Mouse (Mus musculus): ENCODE data around the gene Nxn. TPM values are rescaled to one million over a fixed set of nuclear protein-coding genes. Genes with fewer than 3 reads are reported as not detected.

The Nxn gene
- total RNA-seq, 1 experiment from 2014 or later = 20.0 TPM

DNA sequence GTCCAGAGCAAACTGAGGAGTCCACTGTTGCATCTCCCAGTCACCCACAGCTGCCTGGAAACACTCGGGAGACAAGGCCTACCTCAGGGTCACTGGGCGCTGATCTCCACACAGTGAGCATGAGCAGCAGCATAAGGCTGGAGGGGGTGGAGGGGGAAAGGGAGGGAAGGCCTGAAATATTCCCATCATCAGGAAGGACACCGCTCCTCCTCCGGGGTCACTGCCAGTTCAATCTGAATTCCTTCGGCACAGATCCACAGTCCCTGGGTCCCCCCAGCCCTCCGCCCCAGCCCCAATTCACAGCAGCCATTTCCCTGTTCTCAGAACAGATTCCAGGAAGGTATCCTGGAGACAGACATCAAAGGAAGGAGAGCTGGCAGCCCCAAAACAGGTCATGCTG, 35.8 kb downstream of the Nxn start:
- DNase-seq = peak; percentile 64

DNA sequence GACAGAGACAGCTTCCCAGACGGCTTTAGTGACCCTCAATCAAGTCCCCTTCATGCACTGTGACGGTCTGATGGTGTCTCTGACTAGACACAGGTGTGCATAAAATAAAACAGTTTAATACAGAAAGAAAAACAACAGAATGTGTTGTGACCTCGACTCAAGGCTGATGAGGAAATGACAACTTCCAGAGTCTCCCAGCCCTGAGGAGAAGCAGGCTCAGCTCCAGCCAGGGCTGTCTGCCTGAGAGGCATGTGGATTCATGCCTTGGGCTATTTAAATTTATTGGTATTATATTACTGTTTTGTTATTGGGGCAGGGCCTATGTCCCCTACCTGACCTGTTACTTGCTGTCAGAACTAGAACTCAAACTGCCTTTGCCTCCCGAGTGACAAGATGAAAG, 37.5 kb downstream of the Nxn start:
- peak; percentile 50 for DNase-seq

DNA sequence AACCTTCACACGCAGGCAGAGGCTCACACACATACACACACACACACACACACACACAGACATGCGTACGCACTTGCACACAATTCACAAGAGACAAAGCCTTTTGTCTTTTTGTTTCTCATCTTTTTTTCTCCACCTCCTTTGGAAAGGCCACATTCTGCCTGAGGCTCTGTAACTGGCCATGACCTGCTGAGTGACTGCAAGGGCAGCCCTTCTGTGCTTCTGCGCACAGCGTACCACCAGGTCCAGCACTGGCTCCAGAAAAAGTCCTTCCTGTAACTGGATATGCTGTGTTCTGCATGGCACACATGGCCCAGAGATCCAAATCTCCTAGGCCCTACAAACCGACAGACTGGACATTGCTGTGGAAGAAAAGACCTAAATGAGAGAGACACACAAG, 38.7 kb downstream of the Nxn start:
- peak; percentile 35 for DNase-seq

GRCm38 (mm10) chr11:76358628-76359320, 40.2 kb downstream of the Nxn start:
- no peak for DNase-seq

GRCm38 (mm10) chr11:76357464-76357863, 41.5 kb downstream of the Nxn start:
- no peak for DNase-seq

GRCm38 (mm10) chr11:76356091-76356490, 42.8 kb downstream of the Nxn start:
- no peak for DNase-seq

DNA sequence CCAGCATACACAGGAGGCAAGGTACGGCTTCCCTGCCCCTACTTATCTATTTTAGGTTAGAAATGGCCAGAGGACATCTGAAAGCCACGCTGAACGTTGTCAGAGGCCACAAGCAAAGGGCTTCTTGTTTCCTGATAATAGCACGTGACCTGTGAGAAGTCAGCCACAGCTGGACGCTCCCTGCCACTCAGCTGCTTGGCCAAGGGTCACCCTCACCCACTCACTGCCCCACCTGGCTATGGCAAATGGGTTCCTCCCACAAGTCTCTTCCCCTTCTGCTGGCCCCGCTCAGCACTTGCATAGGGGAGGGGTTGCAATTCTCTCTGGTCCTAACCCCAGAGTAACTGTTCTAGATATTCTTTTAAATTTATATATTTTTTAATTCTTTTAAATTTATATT, 43.5 kb downstream of the Nxn start:
- no peak for DNase-seq

GRCm38 (mm10) chr11:76352861-76353558, 45.9 kb downstream of the Nxn start:
- DNase-seq = no peak

GRCm38 (mm10) chr11:76351624-76352011, 47.3 kb downstream of the Nxn start:
- no peak for DNase-seq

DNA sequence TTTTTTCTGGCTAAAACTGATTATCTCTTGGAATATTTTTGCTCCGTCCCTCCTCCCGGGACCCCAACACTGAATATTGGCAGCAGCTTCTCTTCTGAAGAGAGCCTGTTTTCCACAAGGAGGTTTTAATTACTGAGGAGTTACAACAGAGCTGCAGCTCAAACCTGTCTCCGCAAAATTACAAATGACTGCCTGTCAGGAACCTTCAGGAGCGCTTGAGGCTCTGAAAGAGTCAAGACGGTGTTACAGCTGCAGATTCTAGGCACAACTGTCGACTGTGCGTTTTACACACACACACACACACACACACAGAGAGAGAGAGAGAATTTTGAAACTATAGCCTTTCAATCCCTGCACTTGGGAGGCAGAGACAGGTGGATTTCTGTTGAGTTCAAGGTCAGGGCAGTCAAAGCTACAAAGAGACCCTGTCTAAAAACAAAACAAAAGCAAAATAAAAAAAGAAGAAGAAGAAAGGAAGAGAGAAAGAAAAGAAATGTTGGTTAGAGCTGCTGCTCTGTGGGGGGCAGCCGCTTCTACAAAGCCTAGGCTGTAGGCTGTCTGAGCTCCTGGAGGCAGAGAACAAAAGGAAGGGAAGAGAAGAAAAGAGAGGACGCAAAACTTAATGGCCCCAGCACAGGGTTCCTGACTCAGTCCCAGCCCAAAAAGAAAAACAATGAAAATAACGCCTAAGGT, 47.9 kb downstream of the Nxn start:
- DNase-seq = no peak

- DNase-seq = no peak
Measured at GRCm38 (mm10) chr11:76349833-76350232, 49.1 kb downstream of the Nxn start.

DNA sequence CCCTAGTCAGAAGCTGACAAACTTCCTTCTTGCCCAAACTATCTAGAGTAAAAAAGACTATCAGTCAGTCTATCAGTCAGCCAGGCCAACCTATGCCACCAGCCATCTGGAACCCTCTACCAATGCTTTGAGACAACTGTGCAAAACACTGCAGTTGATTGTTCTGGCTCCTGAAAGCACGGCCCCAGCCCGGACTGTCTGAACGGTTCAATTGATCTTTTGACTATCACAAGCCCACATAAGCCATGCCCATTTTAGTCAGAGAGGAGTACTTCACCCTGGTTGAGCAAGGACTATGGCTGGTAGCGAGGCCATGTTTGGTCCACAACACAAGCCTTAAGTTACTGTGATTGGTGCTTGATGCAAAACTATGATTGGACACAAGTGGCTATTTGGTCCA, 51.4 kb downstream of the Nxn start:
- no peak for DNase-seq

DNA sequence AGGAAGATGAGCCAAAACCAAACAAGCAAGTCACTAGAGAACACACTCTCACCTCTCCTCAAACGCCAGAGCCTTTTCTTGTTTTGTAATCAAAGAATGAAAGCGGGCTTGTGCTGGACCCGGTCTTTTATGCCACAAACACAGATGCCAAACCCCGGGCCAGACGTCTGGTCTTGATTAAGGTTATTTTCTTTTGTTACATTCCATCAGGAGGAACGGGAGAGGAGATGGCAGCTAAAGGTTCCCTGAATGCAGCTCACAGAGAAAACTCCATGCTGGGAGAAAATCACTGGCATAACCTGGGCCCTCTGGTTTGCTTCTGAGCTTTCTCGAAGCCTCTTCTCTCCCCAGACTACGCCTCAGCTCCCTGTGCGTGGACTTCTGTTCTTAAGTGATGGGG, 55.9 kb downstream of the Nxn start:
- DNase-seq = no peak

DNA sequence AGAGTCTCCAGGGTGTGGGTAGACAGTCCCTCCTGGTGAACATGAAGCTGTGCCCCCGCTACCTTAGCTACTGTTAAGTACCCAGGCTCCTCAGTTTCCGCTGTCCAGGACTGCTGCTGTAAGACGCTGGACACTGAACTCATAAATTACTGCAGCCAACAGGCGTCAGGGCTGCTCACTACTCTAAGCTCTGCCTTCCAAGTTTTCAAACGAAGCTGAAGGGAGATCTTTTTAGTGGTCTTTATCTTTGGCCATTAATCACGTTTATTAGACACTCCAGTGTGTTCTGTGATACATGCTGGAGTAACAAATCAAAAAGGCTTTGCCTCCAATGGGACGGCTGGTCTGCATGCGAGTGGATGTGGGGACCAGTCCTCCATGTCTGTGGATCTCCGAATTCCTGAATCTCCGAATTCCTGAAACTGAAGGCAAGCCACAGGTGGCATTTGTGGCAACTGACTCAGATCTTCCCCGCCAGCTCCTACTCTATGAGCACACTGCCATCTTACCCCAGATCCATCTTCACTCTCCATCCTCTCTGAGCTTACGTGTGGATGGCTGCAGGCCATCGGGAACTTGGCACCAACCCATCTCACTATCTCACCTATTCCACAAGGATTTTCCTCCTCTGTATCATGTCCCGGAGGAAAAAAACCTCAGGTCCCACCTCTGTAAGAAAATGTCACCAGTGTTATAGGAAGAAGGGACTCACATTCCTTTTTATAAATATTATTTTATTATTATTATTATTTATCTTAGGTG, 56.9 kb downstream of the Nxn start:
- DNase-seq = no peak

GRCm38 (mm10) chr11:76341163-76341562, 57.8 kb downstream of the Nxn start:
- DNase-seq = no peak

- no peak for DNase-seq
Measured at GRCm38 (mm10) chr11:76339830-76340229, 59.1 kb downstream of the Nxn start.

GRCm38 (mm10) chr11:76339141-76339540, 59.8 kb downstream of the Nxn start:
- DNase-seq = no peak

DNA sequence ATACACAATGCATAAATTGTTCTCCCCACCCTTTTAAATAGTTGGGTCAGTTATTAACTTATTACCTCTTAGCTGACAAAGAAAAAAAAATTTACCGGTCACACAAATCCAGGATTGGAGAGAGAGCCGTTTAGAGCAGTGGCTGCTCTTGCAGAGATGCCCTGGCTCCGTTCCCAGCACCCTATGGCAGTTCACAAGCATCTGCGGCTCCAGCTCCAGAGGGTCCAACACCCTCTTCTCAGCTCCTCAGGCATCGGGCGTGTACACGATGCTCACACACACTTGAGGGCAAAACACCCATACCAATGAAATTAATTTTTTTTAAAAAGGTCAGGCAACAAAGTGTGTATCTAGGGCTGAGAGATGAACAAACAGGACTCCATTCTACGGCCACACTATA, 60.3 kb downstream of the Nxn start:
- DNase-seq = no peak

DNA sequence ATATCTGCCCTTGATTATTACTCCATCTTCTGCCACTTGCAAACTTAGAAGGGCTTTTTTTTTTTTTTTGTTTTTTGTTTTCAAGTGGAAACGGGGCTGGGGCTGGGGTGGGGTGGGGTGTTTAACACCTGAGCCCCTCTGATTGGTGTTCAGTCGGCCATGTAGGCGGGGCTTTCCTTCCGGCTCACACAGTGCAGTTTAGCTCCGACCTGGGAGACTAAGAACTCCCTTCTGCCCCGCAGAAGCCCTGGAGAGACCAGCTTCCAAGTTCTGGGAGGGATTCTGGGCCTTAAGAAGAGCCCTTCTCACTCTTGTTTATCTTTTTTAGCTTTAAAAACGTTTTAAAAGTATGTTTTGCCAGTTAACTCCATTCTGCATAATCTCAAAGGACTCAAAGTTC, 61.2 kb downstream of the Nxn start:
- no peak for DNase-seq

DNA sequence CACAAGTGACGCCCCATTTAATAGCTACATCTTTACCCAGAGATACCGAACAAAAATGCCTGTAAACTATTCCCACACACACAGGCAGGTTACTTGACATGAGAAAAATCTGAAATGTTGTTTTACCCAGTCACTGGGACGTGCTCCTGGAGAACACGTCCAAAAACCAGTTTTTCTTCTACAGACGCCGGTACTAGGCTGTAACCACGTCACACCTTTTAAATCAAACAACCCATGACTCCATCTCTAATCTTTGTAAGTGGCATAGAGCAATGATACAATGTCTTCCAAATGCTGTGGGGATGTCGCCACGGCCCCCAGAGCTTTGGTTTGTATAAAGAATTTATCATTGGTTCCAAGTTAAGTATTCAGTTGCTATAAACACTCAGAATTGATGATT, 61.7 kb downstream of the Nxn start:
- no peak for DNase-seq

GRCm38 (mm10) chr11:76336224-76336623, 62.7 kb downstream of the Nxn start:
- no peak for DNase-seq

- no peak for DNase-seq
Measured at GRCm38 (mm10) chr11:76334966-76335365, 64.0 kb downstream of the Nxn start.

- DNase-seq = no peak
Measured at GRCm38 (mm10) chr11:76332240-76332639, 66.7 kb downstream of the Nxn start.
